22 mouse cellular contexts compared by ENCODE assay signal in genomic region chr9:28226570-28226951, GRCm38 (mm10).
DNase-seq lines count a peak whose midpoint lies in the region; ATAC-seq and TF ChIP-seq lines count a peak whose summit lies in the region.
"Had no signal": no experiment of that assay in that cellular context is flagged by ENCODE, and none has a peak within 500 bp of the region (broad histone marks: within the 10 kb centered on the region; RNA-seq: fewer than 3 reads in every experiment).

No protein-coding gene starts in this region.

- H3K9me3 ChIP-seq in forebrain, embryonic 14.5 days (replicated peaks; ENCODE audit: control insufficient read depth, low read length): no peaks in the 10 kb centered on the region
- H3K9me3 ChIP-seq in forebrain, postnatal 0 days (ENCODE audit: low read length): no peaks in the 10 kb centered on the region
- H3K9me3 ChIP-seq: embryonic facial prominence, embryonic 15.5 days; heart, embryonic 12.5 days; hindbrain, embryonic 12.5 days; midbrain, embryonic 15.5 days had no signal

- intact Hi-C loops in left cerebral cortex, postnatal 10 days (cut with DNase I): no loop called here

- H3K36me3 ChIP-seq in forebrain, embryonic 14.5 days (ENCODE audit: control insufficient read depth, insufficient read depth, low read length): no peaks in the 10 kb centered on the region
- no peaks in the 10 kb centered on the region for H3K36me3 ChIP-seq in forebrain, postnatal 0 days (ENCODE audit: insufficient read depth)
- H3K36me3 ChIP-seq: embryonic facial prominence, embryonic 15.5 days; heart, embryonic 12.5 days; hindbrain, embryonic 12.5 days; midbrain, embryonic 15.5 days had no signal

- no peak for TF ChIP-seq CTCF in forebrain, postnatal 0 days (IDR thresholded peaks at IDR 0.05; ENCODE audit: low read depth)

- peak; percentile 69 for DNase-seq in forebrain, embryonic 14.5 days (ENCODE audit: low spot score)
- DNase-seq in forebrain, postnatal 0 days: no peak
- DNase-seq in left cerebral cortex, adult 18-20 months (ENCODE audit: low spot score in 2 of 2): peak; percentile 47 to 57
- no peak for DNase-seq in left cerebral cortex, postnatal 10 days (ENCODE audit: extremely low spot score in 1 of 2, low spot score in 2 of 2)
- DNase-seq in right cerebral cortex, postnatal 25 days: peak; percentile 61
- DNase-seq in right cerebral cortex, postnatal 10 days (ENCODE audit: low spot score in 2 of 2): no peak
- DNase-seq: adrenal gland, adult 2 months; embryo, embryonic 11 days; gastrocnemius, postnatal 10 days; heart, adult 11 months; heart, postnatal 14 days; kidney, adult 2 months; kidney, postnatal 10 days; liver, postnatal 0 days; lung, postnatal 10 days; thymus, postnatal 14 days had no signal

- no peak overlapping the region for H3K27ac ChIP-seq in forebrain, embryonic 14.5 days (ENCODE audit: low read depth, low read length)
- no peak overlapping the region for H3K27ac ChIP-seq in forebrain, postnatal 0 days (ENCODE audit: low read depth, low read length)
- H3K27ac ChIP-seq: embryonic facial prominence, embryonic 15.5 days; hindbrain, embryonic 12.5 days; midbrain, embryonic 15.5 days had no signal

- no peak overlapping the region for H3K9ac ChIP-seq in forebrain, embryonic 14.5 days (ENCODE audit: low read length)
- H3K9ac ChIP-seq in forebrain, postnatal 0 days: no peak overlapping the region
- H3K9ac ChIP-seq: embryonic facial prominence, embryonic 15.5 days; heart, embryonic 12.5 days; hindbrain, embryonic 12.5 days; liver, postnatal 0 days; midbrain, embryonic 15.5 days had no signal

- peak; percentile 77 for ATAC-seq in forebrain, embryonic 14.5 days
- ATAC-seq in forebrain, postnatal 0 days: no peak
- ATAC-seq in megakaryocyte, adult 5-6 weeks (ENCODE audit: poor library complexity, severe bottlenecking): no peak
- ATAC-seq: liver, postnatal 0 days; midbrain, embryonic 15.5 days had no signal

- peaks cover 5% of the 10 kb centered on the region for H3K4me1 ChIP-seq in forebrain, embryonic 14.5 days (ENCODE audit: control insufficient read depth, insufficient read depth, low read length)
- H3K4me1 ChIP-seq in forebrain, postnatal 0 days (ENCODE audit: insufficient read depth): peaks cover 3% of the 10 kb centered on the region; the same call in 1 of the 2 replicates
- H3K4me1 ChIP-seq: embryonic facial prominence, embryonic 15.5 days; heart, embryonic 12.5 days; hindbrain, embryonic 12.5 days; midbrain, embryonic 15.5 days had no signal

- 31% methylated on average over 5 of the region's 5 CpGs for WGBS in forebrain, embryonic 14.5 days
- WGBS in forebrain, postnatal 0 days: 22% methylated on average over 5 of the region's 5 CpGs

- no peak overlapping the region for H3K4me3 ChIP-seq in forebrain, embryonic 14.5 days (ENCODE audit: low read depth, low read length)
- H3K4me3 ChIP-seq in forebrain, postnatal 0 days (ENCODE audit: low read depth, low read length): no peak overlapping the region
- H3K4me3 ChIP-seq: embryonic facial prominence, embryonic 15.5 days; heart, embryonic 12.5 days; hindbrain, embryonic 12.5 days; midbrain, embryonic 15.5 days; myocyte had no signal

- H3K4me2 ChIP-seq in forebrain, embryonic 14.5 days (ENCODE audit: low read length): no peak overlapping the region
- no peak overlapping the region for H3K4me2 ChIP-seq in forebrain, postnatal 0 days (ENCODE audit: low read depth)
- H3K4me2 ChIP-seq: embryonic facial prominence, embryonic 15.5 days; heart, embryonic 12.5 days; hindbrain, embryonic 12.5 days; midbrain, embryonic 15.5 days had no signal

- H3K27me3 ChIP-seq in forebrain, embryonic 14.5 days (replicated peaks; ENCODE audit: control insufficient read depth, insufficient read depth, low read length): no peaks in the 10 kb centered on the region
- H3K27me3 ChIP-seq in forebrain, postnatal 0 days (ENCODE audit: insufficient read depth, low read length): no peaks in the 10 kb centered on the region
- H3K27me3 ChIP-seq: embryonic facial prominence, embryonic 15.5 days; heart, embryonic 12.5 days; hindbrain, embryonic 12.5 days; midbrain, embryonic 15.5 days had no signal

Comparison
In these comparisons a context has a peak if more than half of its experiments do, and no peak if none do; other contexts are left out.
1. DNase-seq: peak in forebrain, embryonic 14.5 days (single experiment), left cerebral cortex, adult 18-20 months (2 of 2) and right cerebral cortex, postnatal 25 days (single experiment); none in forebrain, postnatal 0 days (single experiment), left cerebral cortex, postnatal 10 days (0 of 2) and right cerebral cortex, postnatal 10 days (0 of 2).